Mouse (Mus musculus): ENCODE measurements at regions not wholly inside any gene's neighbourhood (a gene's known extent, or its start where the extent isn't known, plus 50 kb on each side); places are given as distances from the start of the nearest gene placed in this dataset.

DNA sequence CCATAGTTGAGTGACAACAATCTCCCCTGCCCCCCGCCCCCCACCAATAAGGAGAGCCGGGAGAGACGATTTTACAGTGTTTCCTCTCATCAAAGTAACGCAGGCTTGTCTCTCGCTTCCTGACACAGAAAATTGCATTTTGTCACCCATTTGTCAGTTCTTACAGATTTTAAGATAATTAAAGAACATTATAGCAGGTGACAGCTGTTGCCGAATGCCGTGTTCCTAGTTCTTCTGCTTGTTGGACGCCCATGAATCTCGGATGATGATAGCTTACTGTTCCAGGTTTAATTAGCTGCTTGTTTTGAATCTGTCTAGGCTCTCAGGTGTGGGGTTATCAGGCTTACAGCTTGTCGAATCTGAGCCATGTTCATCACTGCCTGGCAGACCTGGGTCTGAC lies 63.8 kb upstream of the Gm6793 start:
- TF ChIP-seq CTCF (IDR thresholded peaks at IDR 0.05; ENCODE audit: low read depth) (no peak), EP300 (IDR thresholded peaks at IDR 0.05; ENCODE audit: low read depth) (no peak)
